Mouse (Mus musculus) liver, embryonic 14.5 days (tissue): ENCODE measurements at regions not wholly inside any gene's neighbourhood (a gene's known extent, or its start where the extent isn't known, plus 50 kb on each side); places are given as distances from the start of the nearest gene placed in this dataset.

Experiments
- ATAC-seq: fragments of 200-750 bp; cut with Nextera tagmentation; 2 replicates; pipeline ENCODE4 v1.8.0; 2017; ENCODE audit warnings: moderate number of reproducible peaks, mild to moderate bottlenecking, moderate library complexity; ENCODE audit not compliant: insufficient read depth
- DNase-seq, 3 experiments: peaks; one replicate each; pipeline ENCODE4 v3.0.0-alpha.2; 2012 to 2013; ENCODE audit warnings: low read depth in 3 of 3, low spot score in 3 of 3
- H3K27ac ChIP-seq: fragments of 300-500 bp; sonication (generic); 2 replicates; pipeline ENCODE4 v1.5.1; 2014; ENCODE audit warnings: moderate library complexity, mild to moderate bottlenecking, control low read depth, inconsistent platforms
- H3K27me3 ChIP-seq: fragments of 300-500 bp; sonication (generic); 2 replicates; pipeline ENCODE4 v1.6.1; 2014; ENCODE audit warnings: mild to moderate bottlenecking, low read length, moderate library complexity; ENCODE audit not compliant: control insufficient read depth, insufficient read depth
- H3K36me3 ChIP-seq: fragments of 300-500 bp; sonication (generic); replicated peaks from 2 replicates; pipeline ENCODE4 v1.6.1; 2014; ENCODE audit warnings: low read depth; ENCODE audit not compliant: control insufficient read depth, insufficient read depth
- H3K4me1 ChIP-seq, 2 experiments: fragments of 200-500 bp in 1 of 2; fragments of 300-500 bp in 1 of 2; sonication (generic) in 1 of 2; replicated peaks; 2 replicates each; pipeline ENCODE4 v1.6.1; 2012 to 2014; ENCODE audit warnings: antibody characterized with exemption in 1 of 2, inconsistent platforms in 1 of 2, low read length in 1 of 2; ENCODE audit not compliant: control insufficient read depth in 2 of 2, insufficient read depth in 2 of 2
- H3K4me2 ChIP-seq: fragments of 300-500 bp; sonication (generic); 2 replicates; pipeline ENCODE4 v1.6.1; 2014; ENCODE audit warnings: low read depth, mild to moderate bottlenecking, control low read depth, moderate library complexity
- H3K4me3 ChIP-seq, 2 experiments: fragments of 200-500 bp in 1 of 2; fragments of 300-500 bp in 1 of 2; sonication (generic) in 1 of 2; 2 replicates each; pipeline ENCODE4 v1.5.1; 2012 to 2014; ENCODE audit warnings: low read depth in 2 of 2, low read length in 2 of 2, mild to moderate bottlenecking in 2 of 2, control low read depth in 1 of 2, inconsistent platforms in 1 of 2, moderate library complexity in 1 of 2; ENCODE audit not compliant: insufficient read depth in 1 of 2
- H3K9ac ChIP-seq: fragments of 300-500 bp; sonication (generic); replicated peaks from 2 replicates; pipeline ENCODE4 v1.6.1; 2014; ENCODE audit warnings: mild to moderate bottlenecking, control low read depth, moderate library complexity
- H3K9me3 ChIP-seq: fragments of 300-500 bp; sonication (generic); 2 replicates; pipeline ENCODE4 v1.6.1; 2016; ENCODE audit warnings: low read length, mixed read lengths; ENCODE audit not compliant: control insufficient read depth
- CTCF ChIP-seq: IDR thresholded peaks from 2 replicates; pipeline ENCODE4 v1.5.1; 2016; ENCODE audit warnings: antibody characterized with exemption, low read depth, control low read depth
- EP300 ChIP-seq: IDR thresholded peaks from 2 replicates; pipeline ENCODE4 v1.6.1; 2016; ENCODE audit warnings: antibody characterized with exemption, low read depth
- WGBS: fragments of 180-500 bp; shearing (Covaris S2); extraction: QIAGEN DNeasy Blood & Tissue Kit; methylation state at CpG from one replicate; pipeline ENCODE4 v1.1.7; 2014; ENCODE audit not compliant: insufficient replicate concordance; 5-methylcytosine and 5-hydroxymethylcytosine counted together

DNA sequence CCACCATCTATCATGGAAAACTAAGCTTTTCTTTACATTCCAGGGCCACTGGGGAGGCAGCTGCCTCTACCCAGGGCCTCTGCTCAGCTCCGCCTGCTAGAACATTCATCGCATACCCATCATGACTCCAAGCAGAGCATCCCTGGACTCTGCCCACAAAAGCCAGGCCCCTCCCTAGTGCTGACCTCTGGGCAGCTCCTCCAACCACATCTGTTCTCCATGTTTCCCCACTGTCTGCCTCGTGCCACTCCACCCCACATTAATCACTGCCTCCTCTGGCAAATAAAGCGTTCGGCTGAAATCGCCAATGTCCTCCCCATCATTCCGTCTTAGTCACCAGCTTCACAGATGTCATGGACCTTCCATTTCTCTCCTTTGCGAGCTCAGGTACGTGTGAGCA lies 96.2 kb upstream of the Cops8 start:
- no peak overlapping the region for H3K27ac ChIP-seq
- DNase-seq = no peak
- no peak overlapping the region for H3K4me2 ChIP-seq
- H3K27me3 ChIP-seq = no peaks in the 10 kb centered on the region
- 0 out of 4 replicates have a peak, but pooled peaks cover 0 to 5% of the 10 kb centered on the region in 2 experiments for H3K4me1 ChIP-seq
- H3K9me3 ChIP-seq = no peaks in the 10 kb centered on the region
- ATAC-seq = no peak
- no peak overlapping the region for H3K9ac ChIP-seq
- 70% methylated on average over 9 of the region's 9 CpGs for WGBS
- H3K4me3 ChIP-seq = no peak overlapping the region
- TF ChIP-seq EP300 (no peak), CTCF (no peak)
- no peaks in the 10 kb centered on the region for H3K36me3 ChIP-seq

DNA sequence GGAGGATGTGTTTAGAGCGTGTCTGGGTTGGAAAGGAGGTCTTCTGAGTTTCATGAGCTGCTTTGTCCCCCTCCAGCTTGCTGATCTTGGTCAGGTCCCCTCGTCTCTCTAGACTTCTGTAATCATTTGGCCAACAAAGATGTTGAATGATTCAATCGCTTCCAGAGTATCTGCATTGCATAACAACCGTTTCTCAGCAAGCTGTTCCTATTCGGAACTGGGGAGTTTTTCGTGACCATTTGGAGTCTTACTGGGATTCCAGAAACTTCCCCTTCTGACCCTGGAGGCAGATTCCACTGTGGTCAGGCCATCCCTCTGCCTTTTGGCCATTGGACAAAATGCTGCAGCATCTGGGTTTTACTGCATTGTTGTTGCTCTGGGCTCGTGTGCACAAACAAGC lies 93.4 kb upstream of the Cops8 start:
- DNase-seq = no peak
- no peak overlapping the region for H3K27ac ChIP-seq
- H3K4me1 ChIP-seq = 0 out of 4 replicates have a peak, but pooled peaks cover 0 to 5% of the 10 kb centered on the region in 2 experiments
- WGBS = 57% methylated on average over 7 of the region's 7 CpGs
- H3K4me3 ChIP-seq = no peak overlapping the region
- H3K9ac ChIP-seq = no peak overlapping the region
- ATAC-seq = no peak
- no peaks in the 10 kb centered on the region for H3K27me3 ChIP-seq
- no peak overlapping the region for H3K4me2 ChIP-seq
- H3K9me3 ChIP-seq = no peaks in the 10 kb centered on the region
- TF ChIP-seq EP300 = no peak
- TF ChIP-seq CTCF = no peak
- H3K36me3 ChIP-seq = no peaks in the 10 kb centered on the region

DNA sequence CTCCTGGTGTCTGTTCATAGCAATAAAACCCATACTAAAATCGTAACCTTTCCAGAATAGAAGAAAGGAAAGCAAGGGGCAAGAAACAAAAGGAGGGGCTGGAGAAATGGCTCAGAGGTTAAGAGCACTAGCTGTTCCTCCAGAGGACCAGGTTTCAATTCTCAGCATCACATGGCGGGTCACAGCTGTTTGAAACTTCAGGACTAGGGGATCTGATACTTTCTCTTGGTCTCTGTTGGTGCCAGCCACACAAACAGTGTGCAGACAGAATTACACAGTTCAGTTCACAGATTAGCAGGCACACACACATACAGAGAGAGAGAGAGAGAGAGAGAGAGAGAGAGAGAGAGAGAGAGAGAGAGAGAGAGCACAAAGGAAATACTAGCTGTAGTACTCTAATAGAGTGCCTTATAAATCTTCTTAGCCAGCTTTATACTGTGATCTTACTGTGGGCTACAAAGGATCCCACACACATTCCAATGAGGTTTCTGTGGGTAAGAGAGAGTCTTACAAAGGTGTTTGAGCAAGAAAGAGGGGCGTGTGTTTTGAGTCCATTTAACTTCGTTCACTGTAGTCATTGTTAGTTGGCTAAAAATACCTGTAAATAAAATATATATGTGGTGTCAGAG lies 89.2 kb upstream of the Cops8 start:
- Histone ChIP-seq H3K36me3 (no peaks in the 10 kb centered on the region), H3K4me2 (no peak overlapping the region), H3K27ac (no peak overlapping the region), H3K9ac (no peak overlapping the region), H3K27me3 (no peaks in the 10 kb centered on the region), H3K4me1 (no peaks in the 10 kb centered on the region), H3K9me3 (no peaks in the 10 kb centered on the region), H3K4me3 (no peak overlapping the region)
- WGBS = 51% methylated on average over 4 of the region's 4 CpGs
- TF ChIP-seq EP300 (no peak), CTCF (no peak)
- DNase-seq (no peak), ATAC-seq (no peak)

DNA sequence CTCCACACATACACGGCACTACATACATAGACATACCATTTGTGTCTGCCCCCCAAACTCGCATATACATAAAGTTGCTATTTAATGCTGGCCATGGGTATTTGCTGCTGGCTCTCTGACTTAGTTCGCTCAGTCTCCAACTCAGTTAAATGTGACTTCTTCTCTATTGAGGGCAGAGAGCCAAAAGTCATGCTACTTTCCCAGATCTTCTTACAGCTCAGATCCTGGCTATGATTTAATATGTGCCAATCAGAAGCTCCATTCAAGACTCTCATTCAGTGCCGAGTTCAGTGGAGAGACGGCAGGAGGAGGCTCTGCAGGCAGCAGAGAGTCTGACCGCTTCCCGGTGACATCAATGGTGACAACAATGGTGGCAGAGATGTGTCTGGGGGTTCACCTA lies 88.6 kb upstream of the Cops8 start:
- H3K36me3 ChIP-seq = no peaks in the 10 kb centered on the region
- no peak for DNase-seq

DNA sequence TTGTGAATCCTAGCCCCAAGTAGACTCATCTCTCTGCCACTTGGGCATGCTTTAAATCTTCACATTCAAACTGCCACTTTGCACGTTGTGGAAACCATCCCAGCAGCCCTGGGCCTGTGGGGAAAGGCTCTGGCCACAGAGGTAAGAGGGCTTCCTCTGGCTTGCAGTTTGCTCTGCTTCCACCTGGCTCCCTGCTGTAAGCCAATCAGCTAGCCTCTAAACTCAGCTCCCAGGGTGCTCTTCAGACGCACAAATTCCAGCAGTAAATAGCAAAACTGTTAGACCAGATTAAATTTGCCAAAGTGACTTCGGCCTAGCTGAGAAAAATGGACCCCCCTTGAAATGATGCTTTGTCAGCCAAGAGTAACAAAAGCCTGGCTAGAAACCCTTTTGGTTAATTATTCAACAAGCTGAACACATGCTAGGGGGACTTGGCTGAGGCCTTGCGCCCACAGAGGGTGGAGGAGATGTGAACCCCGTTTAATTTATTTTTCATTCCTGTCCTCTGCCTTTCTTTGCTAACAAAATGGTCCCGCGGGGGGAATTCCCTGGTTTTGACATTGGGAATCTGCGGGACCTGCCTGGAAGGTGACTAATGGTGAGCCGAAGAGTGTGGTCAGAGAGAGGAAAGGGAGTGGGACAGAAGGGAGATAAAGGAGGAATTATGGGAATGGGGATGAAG lies 84.1 kb upstream of the Cops8 start:
- TF ChIP-seq EP300 (no peak), CTCF (no peak)
- ATAC-seq = no peak
- 52% methylated on average over 9 of the region's 9 CpGs for WGBS
- no peaks in the 10 kb centered on the region for H3K36me3 ChIP-seq
- no peak for DNase-seq
- no peaks in the 10 kb centered on the region for H3K4me1 ChIP-seq
- no peak overlapping the region for H3K9ac ChIP-seq
- no peak overlapping the region for H3K4me3 ChIP-seq
- no peak overlapping the region for H3K4me2 ChIP-seq
- H3K27me3 ChIP-seq = no peaks in the 10 kb centered on the region
- H3K9me3 ChIP-seq = no peaks in the 10 kb centered on the region
- H3K27ac ChIP-seq = no peak overlapping the region

More for the DNA sequence above, 88.6 kb upstream of the Cops8 start:
- Histone ChIP-seq H3K4me1 (no peaks in the 10 kb centered on the region), H3K4me2 (no peak overlapping the region), H3K4me3 (no peak overlapping the region), H3K27ac (no peak overlapping the region), H3K27me3 (no peaks in the 10 kb centered on the region), H3K9ac (no peak overlapping the region), H3K9me3 (no peaks in the 10 kb centered on the region)
- WGBS = 63% methylated on average over 7 of the region's 7 CpGs
- no peak for ATAC-seq
- TF ChIP-seq CTCF (no peak), EP300 (no peak)
